Mouse (Mus musculus): ENCODE measurements around the gene Rab25. TPM values are rescaled to one million over a fixed set of nuclear protein-coding genes. Genes with fewer than 3 reads are reported as not detected.

Gene Rab25
- polyA plus RNA-seq, 1 experiment from 2014 or later = 1.1 TPM

GRCm38 (mm10) chr3:88527565-88527964, 20.5 kb downstream of the Rab25 start:
- 25% methylated on average over 8 of the region's 8 CpGs for WGBS
- Histone ChIP-seq H3K36me3 (ENCODE audit: control insufficient read depth, insufficient read depth, low read length) (peaks cover 3% of the 10 kb centered on the region; the same call in 1 of the 2 replicates), H3K4me2 (ENCODE audit: low read depth, low read length, severe bottlenecking) (peak overlapping the region; percentile 28; the same call in 1 of the 2 replicates), H3K4me3 (ENCODE audit: low read depth, low read length) (no peak overlapping the region), H3K9me3 (ENCODE audit: control insufficient read depth, low read length) (no peaks in the 10 kb centered on the region), H3K4me1 (replicated peaks; ENCODE audit: control insufficient read depth, insufficient read depth, low read length) (peaks cover 20% of the 10 kb centered on the region), H3K27me3 (ENCODE audit: control insufficient read depth, insufficient read depth, low read length) (no peaks in the 10 kb centered on the region), H3K27ac (ENCODE audit: low read depth, low read length) (peak overlapping the region; percentile 19; the same call in 1 of the 2 replicates), H3K9ac (ENCODE audit: low read length) (peak overlapping the region; percentile 33)
- peak; percentile 57 for DNase-seq (ENCODE audit: low spot score)
- ATAC-seq (replicated peaks; ENCODE audit: low FRiP score) = no peak

- WGBS = 36% methylated on average over 17 of the region's 17 CpGs
- Histone ChIP-seq H3K4me1 (replicated peaks; ENCODE audit: control insufficient read depth, insufficient read depth, low read length) (peaks cover 20% of the 10 kb centered on the region), H3K36me3 (ENCODE audit: control insufficient read depth, insufficient read depth, low read length) (peaks cover 3% of the 10 kb centered on the region; the same call in 1 of the 2 replicates), H3K9me3 (ENCODE audit: control insufficient read depth, low read length) (no peaks in the 10 kb centered on the region), H3K9ac (ENCODE audit: low read length) (no peak overlapping the region; the same call in 1 of the 2 replicates), H3K27me3 (ENCODE audit: control insufficient read depth, insufficient read depth, low read length) (no peaks in the 10 kb centered on the region), H3K4me3 (ENCODE audit: low read depth, low read length) (0 out of 2 replicates have a peak overlapping the region, but pooled peaks have one; percentile 12), H3K4me2 (ENCODE audit: low read depth, low read length, severe bottlenecking) (peak overlapping the region; percentile 27; the same call in 1 of the 2 replicates), H3K27ac (ENCODE audit: low read depth, low read length) (no peak overlapping the region)
- DNase-seq (ENCODE audit: low spot score) = peak; percentile 95
- ATAC-seq (replicated peaks; ENCODE audit: low FRiP score) = peak; percentile 70
These were observed 21.7 kb downstream of the Rab25 start for GRCm38 (mm10) chr3:88526157-88527131.

GRCm38 (mm10) chr3:88525021-88525420, 23.1 kb downstream of the Rab25 start:
- Histone ChIP-seq H3K4me1 (replicated peaks; ENCODE audit: control insufficient read depth, insufficient read depth, low read length) (peaks cover 16% of the 10 kb centered on the region), H3K27me3 (ENCODE audit: control insufficient read depth, insufficient read depth, low read length) (no peaks in the 10 kb centered on the region), H3K27ac (ENCODE audit: low read depth, low read length) (no peak overlapping the region), H3K9me3 (ENCODE audit: control insufficient read depth, low read length) (no peaks in the 10 kb centered on the region), H3K36me3 (ENCODE audit: control insufficient read depth, insufficient read depth, low read length) (peaks cover 3% of the 10 kb centered on the region; the same call in 1 of the 2 replicates), H3K4me3 (ENCODE audit: low read depth, low read length) (no peak overlapping the region), H3K9ac (ENCODE audit: low read length) (no peak overlapping the region), H3K4me2 (ENCODE audit: low read depth, low read length, severe bottlenecking) (no peak overlapping the region)
- no peak for DNase-seq (ENCODE audit: low spot score)
- 89% methylated on average over 5 of the region's 5 CpGs for WGBS
- no peak for ATAC-seq (replicated peaks; ENCODE audit: low FRiP score)

- WGBS = 89% methylated on average over 8 of the region's 8 CpGs
- Histone ChIP-seq H3K4me2 (ENCODE audit: low read depth, low read length, severe bottlenecking) (no peak overlapping the region), H3K27ac (ENCODE audit: low read depth, low read length) (no peak overlapping the region), H3K27me3 (ENCODE audit: control insufficient read depth, insufficient read depth, low read length) (no peaks in the 10 kb centered on the region), H3K36me3 (ENCODE audit: control insufficient read depth, insufficient read depth, low read length) (peaks cover 3% of the 10 kb centered on the region; the same call in 1 of the 2 replicates), H3K9ac (ENCODE audit: low read length) (no peak overlapping the region), H3K4me3 (ENCODE audit: low read depth, low read length) (no peak overlapping the region), H3K4me1 (replicated peaks; ENCODE audit: control insufficient read depth, insufficient read depth, low read length) (peaks cover 8% of the 10 kb centered on the region), H3K9me3 (ENCODE audit: control insufficient read depth, low read length) (no peaks in the 10 kb centered on the region)
- ATAC-seq (replicated peaks; ENCODE audit: low FRiP score) (no peak), DNase-seq (ENCODE audit: low spot score) (peak; percentile 41)
These were observed 25.1 kb downstream of the Rab25 start for GRCm38 (mm10) chr3:88523027-88523426.

- no peak overlapping the region for H3K4me2 ChIP-seq (ENCODE audit: low read depth, low read length, severe bottlenecking)
- WGBS = 35% methylated on average over 9 of the region's 9 CpGs
- H3K27ac ChIP-seq (ENCODE audit: low read depth, low read length) = no peak overlapping the region
- DNase-seq (ENCODE audit: low spot score) = peak; percentile 83
- ATAC-seq (replicated peaks; ENCODE audit: low FRiP score) = peak; percentile 31
- H3K9me3 ChIP-seq (ENCODE audit: control insufficient read depth, low read length) = no peaks in the 10 kb centered on the region
- peaks cover 3% of the 10 kb centered on the region; the same call in 1 of the 2 replicates for H3K36me3 ChIP-seq (ENCODE audit: control insufficient read depth, insufficient read depth, low read length)
- H3K4me1 ChIP-seq (replicated peaks; ENCODE audit: control insufficient read depth, insufficient read depth, low read length) = peaks cover 2% of the 10 kb centered on the region; the same call in 1 of the 2 replicates
- no peak overlapping the region for H3K9ac ChIP-seq (ENCODE audit: low read length)
- no peak overlapping the region for H3K4me3 ChIP-seq (ENCODE audit: low read depth, low read length)
- no peaks in the 10 kb centered on the region for H3K27me3 ChIP-seq (ENCODE audit: control insufficient read depth, insufficient read depth, low read length)
These were observed 26.2 kb downstream of the Rab25 start for GRCm38 (mm10) chr3:88521803-88522331.

- no peak overlapping the region for H3K9ac ChIP-seq (ENCODE audit: low read length)
- DNase-seq (ENCODE audit: low spot score) = peak; percentile 53
- H3K4me2 ChIP-seq (ENCODE audit: low read depth, low read length, severe bottlenecking) = no peak overlapping the region
- H3K27me3 ChIP-seq (ENCODE audit: control insufficient read depth, insufficient read depth, low read length) = no peaks in the 10 kb centered on the region
- peaks cover 2% of the 10 kb centered on the region; the same call in 1 of the 2 replicates for H3K4me1 ChIP-seq (replicated peaks; ENCODE audit: control insufficient read depth, insufficient read depth, low read length)
- H3K9me3 ChIP-seq (ENCODE audit: control insufficient read depth, low read length) = no peaks in the 10 kb centered on the region
- H3K4me3 ChIP-seq (ENCODE audit: low read depth, low read length) = no peak overlapping the region
- H3K36me3 ChIP-seq (ENCODE audit: control insufficient read depth, insufficient read depth, low read length) = peaks cover 3% of the 10 kb centered on the region; the same call in 1 of the 2 replicates
- 91% methylated on average over 6 of the region's 6 CpGs for WGBS
- no peak overlapping the region for H3K27ac ChIP-seq (ENCODE audit: low read depth, low read length)
- no peak for ATAC-seq (replicated peaks; ENCODE audit: low FRiP score)
These were observed 26.9 kb downstream of the Rab25 start for GRCm38 (mm10) chr3:88521156-88521555.

GRCm38 (mm10) chr3:88520078-88520477, 28.0 kb downstream of the Rab25 start:
- H3K27me3 ChIP-seq (ENCODE audit: control insufficient read depth, insufficient read depth, low read length) = no peaks in the 10 kb centered on the region
- ATAC-seq (replicated peaks; ENCODE audit: low FRiP score) = no peak
- H3K36me3 ChIP-seq (ENCODE audit: control insufficient read depth, insufficient read depth, low read length) = peaks cover 3% of the 10 kb centered on the region; the same call in 1 of the 2 replicates
- H3K9ac ChIP-seq (ENCODE audit: low read length) = no peak overlapping the region
- no peaks in the 10 kb centered on the region for H3K9me3 ChIP-seq (ENCODE audit: control insufficient read depth, low read length)
- no peak overlapping the region for H3K4me2 ChIP-seq (ENCODE audit: low read depth, low read length, severe bottlenecking)
- H3K4me3 ChIP-seq (ENCODE audit: low read depth, low read length) = no peak overlapping the region
- 78% methylated on average over 2 of the region's 2 CpGs for WGBS
- H3K4me1 ChIP-seq (replicated peaks; ENCODE audit: control insufficient read depth, insufficient read depth, low read length) = no peaks in the 10 kb centered on the region
- no peak for DNase-seq (ENCODE audit: low spot score)
- H3K27ac ChIP-seq (ENCODE audit: low read depth, low read length) = no peak overlapping the region

GRCm38 (mm10) chr3:88518411-88518810, 29.7 kb downstream of the Rab25 start:
- DNase-seq (ENCODE audit: low spot score) (no peak), ATAC-seq (replicated peaks; ENCODE audit: low FRiP score) (no peak)
- no peaks in the 10 kb centered on the region for H3K36me3 ChIP-seq (ENCODE audit: control insufficient read depth, insufficient read depth, low read length)
- no peak overlapping the region for H3K27ac ChIP-seq (ENCODE audit: low read depth, low read length)
- H3K9ac ChIP-seq (ENCODE audit: low read length) = no peak overlapping the region
- WGBS = 72% methylated on average over 4 of the region's 4 CpGs
- H3K4me3 ChIP-seq (ENCODE audit: low read depth, low read length) = no peak overlapping the region
- no peak overlapping the region for H3K4me2 ChIP-seq (ENCODE audit: low read depth, low read length, severe bottlenecking)
- no peaks in the 10 kb centered on the region for H3K9me3 ChIP-seq (ENCODE audit: control insufficient read depth, low read length)
- H3K4me1 ChIP-seq (replicated peaks; ENCODE audit: control insufficient read depth, insufficient read depth, low read length) = no peaks in the 10 kb centered on the region; the same call in 1 of the 2 replicates
- no peaks in the 10 kb centered on the region for H3K27me3 ChIP-seq (ENCODE audit: control insufficient read depth, insufficient read depth, low read length)
